Mouse (Mus musculus): ENCODE measurements at regions not wholly inside any gene's neighbourhood (a gene's known extent, or its start where the extent isn't known, plus 50 kb on each side); places are given as distances from the start of the nearest gene placed in this dataset.
"Not testable (repeated sequence)": the region's sequence is repeated elsewhere in the genome, so short reads cannot be mapped to it uniquely, and the experiment has no call there.

- Histone ChIP-seq H3K36me3 (ENCODE audit: control insufficient read depth, insufficient read depth, low read length) (no peaks in the 10 kb centered on the region), H3K4me1 (ENCODE audit: control insufficient read depth, insufficient read depth, low read length) (no peaks in the 10 kb centered on the region), H3K27me3 (ENCODE audit: control insufficient read depth, insufficient read depth, low read length) (no peaks in the 10 kb centered on the region), H3K4me3 (ENCODE audit: insufficient read depth, low read depth, low read length) (no peak overlapping the region), H3K79me2 (ENCODE audit: control insufficient read depth, insufficient read depth, low read length) (no peaks in the 10 kb centered on the region), H3K27ac (replicated peaks; ENCODE audit: insufficient read depth, low read depth, low read length) (no peak overlapping the region), H3K9ac (ENCODE audit: low read depth, low read length) (no peak overlapping the region)
- no peak for TF ChIP-seq POLR2A (IDR thresholded peaks at IDR 0.05; ENCODE audit: extremely low read depth, insufficient read depth, low read length)
- no peak for TF ChIP-seq CTCF (IDR thresholded peaks at IDR 0.05; ENCODE audit: low read depth, low read length)
- DNase-seq (ENCODE audit: extremely low read depth, low read depth, low spot score), result no peak
- 6% methylated on average over 5 of the region's 5 CpGs for WGBS
These were observed 169.2 kb upstream of the Ajap1 start for GRCm38 (mm10) chr4:153651849-153652248.

DNA sequence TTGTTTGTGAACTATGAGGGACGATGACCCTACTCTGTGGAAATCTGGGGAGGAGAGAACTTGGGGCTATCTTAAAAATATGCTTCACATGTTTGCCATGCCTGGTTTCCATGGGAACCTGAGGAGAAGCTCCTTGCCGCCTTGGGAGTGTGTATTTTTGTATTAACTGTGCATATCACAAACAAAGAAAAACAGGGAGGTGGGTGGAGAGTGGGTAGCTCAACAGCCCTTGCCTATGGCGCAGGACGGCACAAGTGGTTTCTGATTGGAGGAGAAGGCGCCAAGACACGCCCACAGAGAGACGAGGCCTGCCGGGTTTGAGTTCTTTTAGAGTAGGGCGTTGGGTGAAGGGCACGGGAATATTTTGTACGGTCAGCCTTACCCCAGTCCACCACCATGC, 170.2 kb upstream of the Ajap1 start:
- Histone ChIP-seq H3K79me2 (ENCODE audit: control insufficient read depth, insufficient read depth, low read length) (no peaks in the 10 kb centered on the region), H3K9ac (ENCODE audit: low read depth, low read length) (no peak overlapping the region), H3K27me3 (ENCODE audit: control insufficient read depth, insufficient read depth, low read length) (no peaks in the 10 kb centered on the region), H3K27ac (replicated peaks; ENCODE audit: insufficient read depth, low read depth, low read length) (no peak overlapping the region), H3K4me3 (ENCODE audit: insufficient read depth, low read depth, low read length) (no peak overlapping the region), H3K36me3 (ENCODE audit: control insufficient read depth, insufficient read depth, low read length) (no peaks in the 10 kb centered on the region), H3K4me1 (ENCODE audit: control insufficient read depth, insufficient read depth, low read length) (no peaks in the 10 kb centered on the region)
- WGBS, result 89% methylated on average over 11 of the region's 11 CpGs
- DNase-seq (ENCODE audit: extremely low read depth, low read depth, low spot score), result no peak
- TF ChIP-seq CTCF (IDR thresholded peaks at IDR 0.05; ENCODE audit: low read depth, low read length), result no peak
- TF ChIP-seq POLR2A (IDR thresholded peaks at IDR 0.05; ENCODE audit: extremely low read depth, insufficient read depth, low read length), result no peak

DNA sequence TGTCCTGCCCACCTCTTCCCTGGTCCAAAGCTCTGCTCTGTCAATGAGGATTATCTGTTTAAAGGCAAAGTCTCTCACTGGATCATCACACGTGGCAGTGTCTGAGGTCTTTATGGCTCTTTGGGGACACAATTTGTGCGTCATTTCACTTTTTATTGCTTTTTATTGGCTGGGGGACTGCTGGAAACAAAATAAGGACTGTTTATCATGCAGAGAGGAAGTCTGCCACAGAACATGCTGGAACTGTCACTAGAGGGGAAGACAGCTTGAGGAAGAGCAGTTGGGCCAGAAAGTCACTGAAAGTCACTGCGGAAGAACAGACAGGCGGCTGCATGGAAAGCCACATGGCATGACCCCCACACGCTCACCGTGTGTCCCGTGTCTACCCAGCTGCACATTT, 180.1 kb upstream of the Ajap1 start:
- no peaks in the 10 kb centered on the region for H3K4me1 ChIP-seq (ENCODE audit: control insufficient read depth, insufficient read depth, low read length)
- WGBS, result 89% methylated on average over 7 of the region's 7 CpGs
- H3K9ac ChIP-seq (ENCODE audit: low read depth, low read length), result no peak overlapping the region
- H3K79me2 ChIP-seq (ENCODE audit: control insufficient read depth, insufficient read depth, low read length), result no peaks in the 10 kb centered on the region
- H3K27me3 ChIP-seq (ENCODE audit: control insufficient read depth, insufficient read depth, low read length), result no peaks in the 10 kb centered on the region
- H3K27ac ChIP-seq (replicated peaks; ENCODE audit: insufficient read depth, low read depth, low read length), result no peak overlapping the region
- no peak for DNase-seq (ENCODE audit: extremely low read depth, low read depth, low spot score)
- no peak for TF ChIP-seq CTCF (IDR thresholded peaks at IDR 0.05; ENCODE audit: low read depth, low read length)
- TF ChIP-seq POLR2A (IDR thresholded peaks at IDR 0.05; ENCODE audit: extremely low read depth, insufficient read depth, low read length), result no peak
- H3K36me3 ChIP-seq (ENCODE audit: control insufficient read depth, insufficient read depth, low read length), result no peaks in the 10 kb centered on the region
- no peak overlapping the region for H3K4me3 ChIP-seq (ENCODE audit: insufficient read depth, low read depth, low read length)

- H3K4me1 ChIP-seq (ENCODE audit: control insufficient read depth, insufficient read depth, low read length); H3K27ac ChIP-seq (replicated peaks; ENCODE audit: insufficient read depth, low read depth, low read length); H3K4me3 ChIP-seq (ENCODE audit: insufficient read depth, low read depth, low read length); H3K36me3 ChIP-seq (ENCODE audit: control insufficient read depth, insufficient read depth, low read length); H3K27me3 ChIP-seq (ENCODE audit: control insufficient read depth, insufficient read depth, low read length); DNase-seq (ENCODE audit: extremely low read depth, low read depth, low spot score); H3K9ac ChIP-seq (ENCODE audit: low read depth, low read length); H3K79me2 ChIP-seq (ENCODE audit: control insufficient read depth, insufficient read depth, low read length): not testable (repeated sequence)
- 76% methylated on average over 6 of the region's 6 CpGs for WGBS
These were observed 184.1 kb upstream of the Ajap1 start for GRCm38 (mm10) chr4:153666626-153667236.

GRCm38 (mm10) chr4:153669070-153669469, 186.5 kb upstream of the Ajap1 start:
- DNase-seq (ENCODE audit: extremely low read depth, low read depth, low spot score), result no peak
- whole genome bisulfite sequencing, result 75% methylated on average over 4 of the region's 4 CpGs
- Histone ChIP-seq H3K36me3 (ENCODE audit: control insufficient read depth, insufficient read depth, low read length) (no peaks in the 10 kb centered on the region), H3K4me1 (ENCODE audit: control insufficient read depth, insufficient read depth, low read length) (no peaks in the 10 kb centered on the region), H3K27me3 (ENCODE audit: control insufficient read depth, insufficient read depth, low read length) (no peaks in the 10 kb centered on the region), H3K79me2 (ENCODE audit: control insufficient read depth, insufficient read depth, low read length) (no peaks in the 10 kb centered on the region), H3K9ac (ENCODE audit: low read depth, low read length) (no peak overlapping the region), H3K27ac (replicated peaks; ENCODE audit: insufficient read depth, low read depth, low read length) (no peak overlapping the region), H3K4me3 (ENCODE audit: insufficient read depth, low read depth, low read length) (no peak overlapping the region)
- TF ChIP-seq POLR2A (IDR thresholded peaks at IDR 0.05; ENCODE audit: extremely low read depth, insufficient read depth, low read length), result no peak

DNA sequence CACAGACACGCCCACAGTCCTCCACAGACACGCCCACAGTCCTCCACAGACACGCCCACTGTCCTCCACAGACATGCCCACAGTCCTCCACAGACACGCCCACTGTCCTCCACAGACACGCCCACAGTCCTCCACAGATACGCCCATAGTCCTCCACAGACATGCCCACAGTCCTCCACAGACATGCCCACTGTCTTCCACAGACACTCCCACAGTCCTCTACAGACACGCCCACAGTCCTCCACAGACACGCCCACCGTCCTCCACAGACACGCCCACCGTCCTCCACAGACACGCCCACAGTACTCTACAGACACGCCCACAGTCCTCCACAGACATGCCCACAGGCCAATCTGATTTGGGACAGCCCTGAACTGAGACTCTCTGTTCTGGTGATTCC, 187.6 kb upstream of the Ajap1 start:
- DNase-seq (ENCODE audit: extremely low read depth, low read depth, low spot score), result no peak
- no peaks in the 10 kb centered on the region for H3K27me3 ChIP-seq (ENCODE audit: control insufficient read depth, insufficient read depth, low read length)
- H3K4me3 ChIP-seq (ENCODE audit: insufficient read depth, low read depth, low read length), result no peak overlapping the region
- TF ChIP-seq CTCF (IDR thresholded peaks at IDR 0.05; ENCODE audit: low read depth, low read length), result no peak
- no peak for TF ChIP-seq POLR2A (IDR thresholded peaks at IDR 0.05; ENCODE audit: extremely low read depth, insufficient read depth, low read length)
- no peak overlapping the region for H3K9ac ChIP-seq (ENCODE audit: low read depth, low read length)
- no peaks in the 10 kb centered on the region for H3K79me2 ChIP-seq (ENCODE audit: control insufficient read depth, insufficient read depth, low read length)
- WGBS, result 84% methylated on average over 13 of the region's 13 CpGs
- no peaks in the 10 kb centered on the region for H3K36me3 ChIP-seq (ENCODE audit: control insufficient read depth, insufficient read depth, low read length)
- no peak overlapping the region for H3K27ac ChIP-seq (replicated peaks; ENCODE audit: insufficient read depth, low read depth, low read length)
- H3K4me1 ChIP-seq (ENCODE audit: control insufficient read depth, insufficient read depth, low read length), result no peaks in the 10 kb centered on the region

Measured in liver, adult 2 months (tissue).